Mouse (Mus musculus) lung, postnatal 0 days (tissue): ENCODE results near the gene Cmss1.

Experiments
- CTCF ChIP-seq: IDR thresholded peaks from 2 replicates; pipeline ENCODE4 v1.5.1; 2016; ENCODE audit warnings: antibody characterized with exemption, mild to moderate bottlenecking
- EP300 ChIP-seq: IDR thresholded peaks from 2 replicates; pipeline ENCODE4 v1.6.1; 2016; ENCODE audit warnings: antibody characterized with exemption, mild to moderate bottlenecking, control low read depth

DNA sequence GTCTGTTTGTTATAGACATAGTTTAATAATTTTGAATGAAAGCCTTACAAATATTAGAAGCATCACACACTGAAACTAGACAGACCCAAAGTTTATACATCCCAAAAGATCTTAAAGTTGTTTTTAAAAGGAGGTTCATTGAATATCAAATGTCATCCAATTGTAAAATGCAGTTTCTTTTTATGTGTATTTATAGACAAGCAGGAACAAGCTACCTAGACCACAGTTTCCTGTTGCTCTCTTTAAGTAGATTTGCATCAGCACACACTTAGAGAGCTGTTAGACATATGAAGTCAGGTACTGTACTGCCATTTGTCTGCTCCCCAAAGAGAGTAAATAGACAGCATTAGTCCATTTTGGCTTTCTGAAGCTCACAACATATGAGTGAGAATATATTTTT is 135.6 kb downstream of the Cmss1 start:
- TF ChIP-seq CTCF (no peak), EP300 (no peak)
